Mouse (Mus musculus): ENCODE data around the gene Ptprm.
A peak's percentile ranks its signal among the peaks of the same experiment; 100 is the strongest.

The Ptprm gene

DNA sequence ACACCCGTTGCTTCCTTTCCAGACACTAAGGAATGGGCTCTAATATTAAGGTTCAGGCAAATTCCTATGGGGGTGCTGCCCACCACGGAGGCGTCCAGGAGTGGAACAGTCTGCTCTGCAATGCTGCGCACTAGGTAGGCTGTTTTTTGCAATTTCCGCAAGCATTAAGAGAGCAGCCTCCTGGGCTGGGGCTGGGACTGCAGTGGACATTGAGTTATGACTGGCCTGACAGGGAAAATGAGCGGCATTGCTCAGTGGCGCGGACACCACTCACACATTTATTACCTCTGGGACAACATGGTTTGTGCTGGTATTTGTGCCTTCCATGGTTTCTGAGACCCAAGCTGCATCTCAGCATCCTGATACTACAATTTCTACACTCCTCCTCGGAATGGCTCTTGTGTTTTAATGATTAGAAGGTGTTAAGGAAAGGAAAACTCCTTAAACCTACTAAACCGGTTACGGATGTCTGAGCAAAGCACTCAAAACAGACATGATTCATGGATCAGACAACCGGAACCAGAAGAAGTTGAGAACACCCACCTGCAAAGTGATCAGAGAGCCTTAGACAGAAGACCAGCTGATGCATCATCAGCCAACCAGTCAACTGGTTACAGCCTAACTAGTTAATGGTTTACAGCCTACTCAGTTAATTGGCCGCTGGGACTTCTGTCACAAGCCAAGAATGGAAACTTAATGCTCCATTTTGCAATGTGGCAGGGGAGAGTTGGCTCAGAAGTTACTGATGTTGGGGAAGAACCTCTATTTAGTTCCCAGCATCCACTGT is 76.9 kb downstream of the Ptprm start:
- no peak for DNase-seq

DNA sequence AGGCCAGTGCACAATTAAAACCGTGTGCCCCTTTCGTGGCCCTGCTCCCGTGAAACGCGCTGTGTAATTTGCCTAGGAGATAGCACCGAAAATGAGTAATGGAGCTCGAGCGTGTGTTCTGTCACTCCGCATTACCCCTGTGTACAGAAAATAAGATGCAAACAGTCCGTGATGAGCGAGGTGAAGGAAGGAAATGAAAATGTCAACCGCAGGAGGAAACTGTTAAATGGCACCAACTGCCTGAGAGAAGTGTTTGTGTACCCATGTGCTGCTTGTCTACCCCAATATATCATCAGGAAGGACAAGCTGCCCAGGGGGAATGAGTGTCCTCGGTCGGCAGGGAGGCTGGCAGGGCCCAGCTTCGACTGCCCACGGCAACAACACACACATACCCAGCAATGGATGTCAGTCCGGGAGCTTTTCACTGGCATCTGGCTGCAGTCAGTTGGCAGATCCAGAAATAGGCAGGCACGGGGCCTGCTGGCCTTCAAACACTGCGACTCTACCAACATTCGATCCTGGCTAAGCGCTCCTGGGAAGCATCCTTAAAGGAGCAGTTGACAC is 79.6 kb downstream of the Ptprm start:
- peak; percentile 60 for DNase-seq

DNA sequence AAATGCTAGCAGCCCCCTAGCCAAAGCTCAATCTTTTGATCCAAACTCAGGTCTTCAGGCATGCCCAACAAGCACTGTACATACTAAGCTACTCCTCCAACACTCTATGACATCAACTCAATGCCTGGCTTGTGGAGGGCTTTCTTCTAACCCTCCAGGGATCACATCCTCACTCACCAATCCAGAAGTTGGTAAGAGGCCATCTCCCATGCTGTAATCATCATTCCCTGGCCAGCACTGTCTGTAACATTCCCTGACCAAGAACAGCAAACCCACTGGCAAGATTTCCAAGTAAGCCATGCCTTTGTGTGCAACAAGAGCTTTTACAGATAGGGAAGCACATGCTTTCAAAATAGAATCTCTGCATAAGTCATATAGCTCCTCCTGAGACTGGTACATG is 81.3 kb downstream of the Ptprm start:
- DNase-seq, result no peak

DNA sequence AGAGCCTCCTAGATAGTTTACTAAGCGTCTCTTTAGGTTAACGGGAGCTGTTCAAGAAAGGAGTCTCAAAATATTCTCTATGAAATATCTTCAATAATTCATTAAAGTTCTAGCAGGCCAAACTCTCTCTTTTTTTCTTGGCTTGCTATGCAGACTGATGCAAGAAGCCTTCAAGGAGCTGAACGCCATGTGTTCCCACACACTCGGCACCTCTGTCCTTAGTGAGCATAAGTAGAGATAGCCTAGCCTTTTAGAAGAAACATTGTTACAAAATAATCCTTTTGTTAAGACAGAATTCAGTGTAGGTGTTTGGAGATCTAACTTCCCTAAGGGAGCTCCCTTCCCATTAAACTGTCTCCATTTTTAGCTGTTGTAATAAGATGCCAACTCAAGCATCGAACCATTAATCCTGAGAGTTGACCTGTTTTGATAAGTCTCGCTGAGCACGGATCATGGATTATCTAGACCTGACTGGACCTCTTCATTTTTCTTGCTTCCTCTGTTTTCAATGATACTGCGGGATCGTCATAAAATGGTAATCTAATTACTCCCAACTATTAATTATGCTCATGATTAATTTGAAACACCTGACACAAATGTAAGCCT is 85.7 kb downstream of the Ptprm start:
- DNase-seq, result no peak

DNA sequence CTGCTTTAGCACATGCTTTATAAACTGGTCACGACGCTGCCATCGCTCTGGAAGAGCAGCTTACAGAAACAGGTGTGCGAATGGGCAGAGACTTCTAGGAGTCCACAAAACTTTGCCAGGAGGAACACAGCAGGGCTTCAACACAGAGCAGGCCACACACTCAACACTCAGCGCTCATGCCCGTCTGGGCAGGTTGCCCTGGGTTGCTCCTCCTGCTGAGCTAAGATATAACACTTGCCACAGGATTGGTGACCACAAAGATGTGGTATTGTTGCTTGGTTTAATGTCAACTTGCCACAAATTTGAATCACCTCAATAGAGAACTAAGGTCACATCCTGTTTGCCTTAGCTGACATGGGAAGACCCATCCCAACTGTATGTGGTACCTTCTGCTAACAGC is 88.0 kb downstream of the Ptprm start:
- DNase-seq, result no peak

DNA sequence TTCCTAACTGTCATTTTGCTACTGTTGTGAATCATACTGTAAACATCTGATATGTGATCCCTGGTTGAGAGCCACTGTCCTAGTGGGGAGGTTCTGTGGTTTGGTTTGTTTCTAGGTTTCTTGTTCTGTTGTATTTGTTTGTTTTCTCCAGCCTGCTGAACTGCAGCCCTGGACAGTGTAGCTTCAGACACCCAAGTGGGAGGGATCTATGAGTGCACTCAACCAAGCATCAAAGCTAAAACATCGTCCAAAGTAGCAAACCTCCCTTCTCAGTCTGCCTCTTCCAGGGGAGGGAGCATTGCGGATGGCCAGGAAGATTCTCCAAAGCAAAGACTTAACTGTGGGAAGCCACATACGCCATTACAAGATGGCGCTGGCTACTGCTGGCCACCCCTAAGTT is 88.7 kb downstream of the Ptprm start:
- DNase-seq, result no peak

DNA sequence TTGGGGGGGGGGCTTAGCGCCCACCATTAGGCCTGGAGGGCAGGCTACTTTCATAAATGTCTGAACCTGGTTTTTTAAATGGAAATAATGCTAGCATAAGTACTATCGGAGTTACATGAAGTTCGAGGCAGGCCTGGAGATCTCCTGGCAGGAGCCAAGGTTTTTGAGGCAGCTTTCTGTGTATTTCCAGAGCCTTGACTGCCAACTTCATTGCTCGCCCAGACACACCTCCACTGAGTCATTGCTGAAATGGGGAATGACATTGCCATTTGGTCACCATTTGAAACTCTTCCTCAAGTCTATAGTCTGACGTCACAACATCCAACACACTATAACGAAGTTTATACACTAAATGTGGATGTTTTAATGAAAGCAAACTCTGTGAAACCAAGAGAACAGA is 89.5 kb downstream of the Ptprm start:
- DNase-seq, result no peak

DNA sequence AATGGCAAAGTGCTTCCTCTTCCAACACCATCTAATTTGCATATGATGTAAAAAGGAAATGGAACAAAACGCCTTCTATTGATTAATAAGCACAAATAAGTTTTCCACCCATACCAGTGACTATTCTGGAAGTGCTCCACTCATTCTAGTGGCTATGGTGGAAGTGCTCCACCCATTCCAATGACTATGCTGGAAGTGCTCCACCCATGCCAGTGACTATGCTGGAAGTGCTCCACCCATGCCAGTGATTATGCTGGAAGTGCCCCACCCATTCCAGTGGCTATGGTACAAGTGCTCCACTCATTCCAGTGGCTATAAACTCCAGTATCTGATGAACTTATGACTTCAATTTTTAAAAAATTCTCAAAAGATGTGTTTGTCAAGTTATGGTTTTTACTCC is 91.2 kb downstream of the Ptprm start:
- DNase-seq, result no peak

DNA sequence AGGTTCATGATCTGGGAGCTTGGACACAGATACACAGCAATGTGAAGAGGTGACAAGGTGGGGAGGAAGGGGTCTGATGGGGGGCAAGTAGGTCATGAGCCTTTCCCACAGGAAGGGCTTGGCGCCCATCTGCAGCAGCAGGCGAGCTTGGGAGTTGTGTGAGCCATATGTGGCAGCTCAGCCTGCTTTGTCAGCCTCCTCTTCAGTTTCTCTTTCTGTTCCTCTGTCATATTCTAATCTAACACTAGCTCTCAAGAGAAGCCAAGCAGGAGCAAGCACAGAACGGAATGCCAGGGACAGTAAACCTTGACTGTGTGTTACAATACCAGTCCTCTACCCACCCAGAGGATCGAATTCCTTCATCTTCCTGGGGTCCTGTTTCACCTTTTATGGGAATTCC is 94.2 kb downstream of the Ptprm start:
- DNase-seq, result peak; percentile 6

DNA sequence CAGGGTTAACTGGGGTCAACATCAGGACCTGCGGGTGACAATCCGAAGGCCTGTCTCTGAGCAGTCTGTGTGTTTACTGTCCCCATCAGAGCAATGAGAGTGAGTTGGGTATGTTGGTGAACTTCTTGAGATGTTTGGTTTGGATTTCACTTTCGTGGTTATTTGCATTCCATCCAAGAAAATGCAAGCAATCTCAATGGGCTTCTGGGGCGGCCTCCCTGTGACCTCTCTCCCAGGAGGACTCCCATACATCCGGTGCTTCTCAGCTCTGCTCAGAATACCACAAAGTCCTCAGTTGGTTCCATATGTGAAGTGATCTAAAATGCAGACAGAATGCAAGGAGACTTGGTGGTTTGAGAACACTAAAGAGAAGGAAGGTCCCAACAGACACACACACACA is 96.5 kb downstream of the Ptprm start:
- no peak for DNase-seq

DNA sequence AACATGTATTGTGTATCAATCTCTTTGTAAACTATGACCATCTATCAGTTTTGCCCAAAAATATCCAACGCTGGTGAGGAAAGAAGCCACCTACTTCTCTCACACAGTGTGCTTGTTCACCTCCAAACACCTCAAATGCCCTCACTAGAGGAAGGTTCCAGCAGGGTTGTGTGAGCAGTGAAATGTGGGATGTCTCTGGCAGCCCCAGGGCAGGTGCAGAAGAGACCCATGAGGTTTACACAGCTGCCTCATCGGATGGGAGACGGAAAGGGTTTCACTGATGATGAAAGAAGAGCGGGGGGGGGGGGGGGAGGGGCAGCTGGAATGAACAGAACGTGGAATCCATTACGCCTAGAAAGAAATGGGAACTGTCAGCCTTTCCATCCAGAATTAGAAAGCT is 98.1 kb downstream of the Ptprm start:
- no peak for DNase-seq

DNA sequence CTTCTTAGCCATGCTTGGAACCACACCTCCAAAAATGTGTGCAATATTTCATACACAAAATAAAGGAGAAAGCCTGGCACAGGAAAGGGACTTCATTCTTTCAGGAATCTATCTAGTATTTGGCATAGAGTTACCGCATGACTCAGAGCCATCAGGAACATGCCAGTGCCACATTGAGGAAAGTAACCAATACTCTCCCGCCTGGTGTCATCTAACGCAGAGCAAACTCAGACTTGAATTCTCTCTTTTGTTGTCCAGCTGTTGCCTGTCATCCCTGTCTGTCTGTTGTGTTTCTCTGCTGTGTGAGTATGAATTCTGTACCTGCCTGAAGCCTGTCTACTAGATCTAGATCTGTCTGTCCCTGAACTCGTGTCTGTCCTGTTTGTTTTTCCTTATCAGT is 100.8 kb downstream of the Ptprm start:
- no peak for DNase-seq

DNA sequence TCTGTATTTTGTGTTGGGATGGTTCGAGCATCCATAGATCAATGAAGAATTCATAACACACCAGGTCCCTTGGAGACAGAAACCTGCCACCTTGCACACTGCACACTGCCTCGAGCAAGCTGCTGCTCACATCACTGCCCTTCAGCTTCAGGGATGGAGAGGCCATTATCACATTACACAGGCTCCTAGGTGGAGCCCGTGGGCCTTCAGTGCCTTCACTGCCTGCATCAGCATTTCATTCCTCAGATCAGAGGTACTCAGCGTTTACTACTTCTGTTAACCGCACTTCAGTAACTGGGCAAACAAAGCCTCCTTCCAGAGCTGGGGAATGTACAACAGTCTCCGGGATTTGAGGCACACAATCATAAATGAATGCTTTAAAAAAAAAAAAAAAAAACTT is 101.3 kb downstream of the Ptprm start:
- DNase-seq, result no peak

DNA sequence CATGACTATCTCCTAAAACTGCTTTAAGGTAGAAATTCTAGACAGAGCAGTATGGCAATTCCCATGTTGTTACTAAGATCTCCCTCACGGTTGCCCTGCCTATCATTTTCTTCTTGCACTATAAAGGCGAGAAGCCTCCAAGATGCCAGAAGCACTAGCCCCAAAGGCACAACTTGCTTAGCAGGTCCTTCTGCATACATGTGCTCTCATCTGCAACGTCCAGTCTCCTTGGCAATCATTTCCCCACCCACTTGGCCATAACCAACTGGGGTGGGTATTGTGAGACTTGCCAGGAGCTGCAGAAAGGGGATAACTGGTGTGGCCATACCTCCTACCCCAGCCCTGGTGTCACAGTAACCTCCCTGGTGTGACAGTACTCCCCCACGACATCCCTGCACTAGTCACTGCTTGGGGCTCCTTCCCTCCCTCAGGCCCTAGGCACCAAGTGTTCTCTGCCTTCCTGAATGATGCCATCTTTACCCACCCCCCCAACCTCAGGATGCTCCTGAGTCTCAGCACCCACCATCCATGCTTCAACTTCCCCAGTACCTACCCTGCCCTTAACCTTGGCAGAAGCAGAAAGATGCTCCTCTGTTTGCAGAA is 108.9 kb downstream of the Ptprm start:
- no peak for DNase-seq

DNA sequence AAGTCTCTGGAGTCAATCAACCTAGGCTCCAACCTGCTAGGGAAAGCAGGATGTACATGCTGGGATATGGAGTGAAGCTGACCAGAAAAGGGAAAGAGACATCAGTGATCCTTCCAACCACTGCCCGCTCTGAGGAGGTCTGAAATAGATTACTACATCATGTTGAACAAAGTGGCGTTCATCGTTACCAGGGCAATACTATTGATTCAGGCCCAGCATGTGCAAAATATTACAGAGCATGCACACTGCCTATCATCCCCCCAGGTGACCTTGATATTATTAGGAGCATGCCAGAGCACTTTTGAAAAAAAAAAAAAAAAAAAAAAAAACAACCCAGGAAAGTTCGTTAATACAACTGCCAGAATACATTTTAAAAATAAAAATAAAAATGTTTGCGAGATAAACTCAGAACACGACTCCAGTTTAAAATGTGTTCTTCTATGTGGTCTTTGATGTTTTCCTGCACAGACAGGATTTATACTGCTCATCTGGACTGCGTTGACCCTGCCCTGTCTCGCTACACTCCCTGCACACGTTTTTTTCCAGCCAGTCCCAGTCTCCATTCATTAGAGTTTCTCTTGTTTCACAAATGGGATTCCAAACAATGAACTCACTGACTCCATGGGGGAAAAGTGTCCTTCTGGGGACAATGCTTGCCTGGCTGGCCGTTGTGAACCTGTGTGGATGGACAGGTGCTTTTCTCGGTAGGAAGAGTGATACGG is 111.3 kb downstream of the Ptprm start:
- DNase-seq, result no peak

DNA sequence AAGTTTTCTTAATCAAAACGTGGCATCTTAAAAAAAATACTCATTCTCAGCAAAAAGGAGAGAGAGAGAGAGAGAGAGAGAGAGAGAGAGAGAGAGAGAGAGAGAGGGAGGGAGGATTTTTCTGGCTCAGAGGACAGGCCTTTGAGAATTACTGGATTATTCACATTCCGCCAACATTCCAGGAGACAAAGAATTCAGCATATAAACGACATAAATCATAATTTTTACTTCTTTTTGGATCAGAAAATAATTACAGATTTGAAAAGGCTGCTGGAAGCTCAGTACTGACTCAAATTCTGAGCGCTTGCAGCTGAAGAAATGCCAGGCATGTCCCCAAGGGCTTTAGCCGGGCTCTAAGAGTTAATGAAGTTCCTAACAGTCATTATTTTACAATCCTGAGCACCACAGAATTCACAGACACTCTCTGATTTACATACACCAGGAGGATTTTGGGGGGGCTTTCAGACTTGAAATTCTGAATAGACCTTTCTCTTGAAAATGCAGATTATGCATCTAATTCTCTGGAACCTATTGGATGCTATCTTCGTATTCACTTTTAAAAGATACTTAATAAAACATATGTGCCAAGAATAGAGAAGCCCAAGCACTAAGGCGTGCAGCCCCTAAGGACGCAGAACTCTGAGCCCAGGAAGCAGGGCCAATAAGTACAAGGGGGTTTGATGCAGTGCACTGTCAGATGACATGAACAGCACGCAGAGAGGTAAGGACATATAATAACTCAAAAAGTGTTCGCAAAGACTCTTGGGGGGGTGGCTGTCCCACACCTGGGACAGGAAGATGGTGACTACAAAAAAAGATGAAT is 112.1 kb downstream of the Ptprm start:
- DNase-seq, result no peak

DNA sequence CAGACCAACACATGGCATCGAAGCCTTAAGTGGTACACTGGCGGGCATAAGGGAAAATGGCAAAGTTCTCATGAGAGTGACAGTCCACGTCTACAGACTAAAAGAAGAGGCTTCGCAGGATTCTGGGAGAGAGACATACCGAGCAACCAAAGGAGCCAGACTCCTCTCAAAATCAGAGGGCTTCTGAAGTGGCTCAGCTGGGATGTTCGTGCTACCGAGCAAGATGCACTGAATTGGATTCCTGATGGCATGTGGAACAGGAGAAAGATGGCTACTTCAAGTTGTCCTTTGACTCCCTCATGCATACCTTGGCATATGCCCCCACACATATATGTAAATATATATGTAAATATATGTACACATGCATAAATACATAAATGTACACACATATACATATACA is 115.4 kb downstream of the Ptprm start:
- no peak for DNase-seq

DNA sequence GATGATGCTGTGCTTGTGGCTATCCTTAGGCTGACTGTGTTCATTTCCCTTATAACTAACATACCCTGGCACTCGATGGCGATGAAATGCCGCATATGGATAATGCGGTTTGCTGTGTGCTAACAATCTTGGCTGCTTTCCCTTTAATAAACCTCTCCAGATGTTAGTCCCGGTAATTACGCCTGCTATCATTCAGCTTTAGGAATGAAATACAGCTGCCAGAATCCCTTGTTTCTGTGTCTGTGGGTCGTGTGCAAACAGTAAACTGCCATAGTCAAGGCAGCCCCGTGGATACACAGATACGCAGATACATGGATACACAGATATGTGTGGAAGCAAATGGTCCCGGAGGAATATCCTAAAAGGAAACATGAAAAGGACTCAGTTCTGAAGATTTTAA is 116.8 kb downstream of the Ptprm start:
- DNase-seq, result no peak

DNA sequence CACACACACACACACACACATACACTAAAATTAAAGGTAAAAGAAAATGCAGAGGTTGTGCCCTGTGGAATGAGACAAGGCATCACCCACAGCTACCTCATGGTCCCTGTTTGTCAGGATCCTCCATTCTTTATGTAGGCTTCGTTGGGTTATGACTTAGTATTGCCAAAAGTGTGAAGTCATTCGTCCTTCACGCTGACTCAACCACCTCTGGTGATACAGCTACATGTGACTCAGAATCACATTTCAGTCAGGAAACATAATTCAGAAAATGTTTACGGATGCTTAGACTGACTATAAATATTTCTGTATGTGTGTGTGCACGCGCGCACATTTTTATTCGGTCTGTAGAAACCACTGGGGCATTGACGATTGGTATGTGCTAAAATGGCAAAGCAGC is 121.2 kb downstream of the Ptprm start:
- DNase-seq, result no peak

DNA sequence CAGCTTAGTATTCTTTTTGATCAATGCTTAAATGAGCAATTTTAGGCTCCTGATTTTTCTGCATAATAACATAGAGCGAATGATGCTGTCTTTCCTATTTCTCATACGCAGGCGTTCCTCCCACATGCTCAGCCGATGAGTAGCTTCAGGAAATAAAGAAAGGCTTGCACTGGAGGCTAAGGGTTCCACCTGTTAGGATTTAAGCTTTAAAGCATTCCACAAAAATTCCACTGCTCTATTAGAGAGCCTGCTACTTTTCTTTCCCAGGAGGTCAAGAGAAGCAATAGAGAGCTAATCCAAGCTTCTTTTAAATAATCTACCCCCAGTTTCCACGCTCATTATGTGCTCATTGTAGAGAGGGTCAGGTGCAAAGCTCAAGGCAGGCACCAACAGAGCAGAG is 127.3 kb downstream of the Ptprm start:
- no peak for DNase-seq

DNA sequence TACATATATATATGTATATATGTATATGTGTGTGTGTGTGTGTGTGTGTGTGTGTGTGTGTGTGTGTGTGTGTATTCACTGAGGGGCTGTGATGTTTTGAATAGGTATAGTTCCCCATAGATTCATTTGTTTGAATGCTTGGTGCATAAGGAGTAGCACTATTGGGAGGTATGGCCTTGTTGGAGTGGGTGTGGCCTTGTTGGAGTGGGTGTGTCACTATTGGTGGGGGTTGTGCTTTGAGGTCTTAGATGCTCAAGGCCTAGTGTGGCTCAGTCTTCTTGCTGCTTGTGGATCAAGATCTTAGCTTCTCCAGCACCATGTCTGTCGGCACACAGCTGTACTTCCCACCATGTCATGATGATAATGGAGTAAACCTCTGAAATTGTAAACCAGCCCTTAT is 138.9 kb downstream of the Ptprm start:
- DNase-seq, result no peak

DNA sequence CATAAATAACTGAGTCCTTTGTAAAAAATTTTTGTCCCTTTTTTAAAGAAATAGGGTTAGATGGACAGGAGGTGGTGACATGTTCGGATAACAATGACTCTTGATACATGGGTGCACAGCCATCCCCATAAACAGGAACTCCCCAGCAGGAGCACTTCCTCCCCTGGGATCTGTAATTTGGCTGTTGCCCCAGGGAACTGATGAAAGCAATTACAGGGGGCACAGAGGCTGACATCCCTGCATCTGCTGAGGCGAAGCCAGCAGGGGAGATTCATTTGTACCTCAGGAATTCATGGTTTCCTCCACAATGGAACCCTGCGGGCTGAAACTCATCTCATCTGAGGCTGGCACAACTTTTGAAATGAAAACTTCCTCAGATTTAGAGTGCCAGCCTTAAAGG is 140.5 kb downstream of the Ptprm start:
- no peak for DNase-seq
